In genomic region chr17:40977914-40978313, GRCm38 (mm10) we compare ENCODE assay signal across 11 mouse cellular contexts. TPM values are rescaled to one million over a fixed set of nuclear protein-coding genes. Genes with fewer than 3 reads are reported as not detected.
DNase-seq lines count a peak whose midpoint lies in the region; ATAC-seq and TF ChIP-seq lines count a peak whose summit lies in the region.
"Had no signal": no experiment of that assay in that cellular context is flagged by ENCODE, and none has a peak within 500 bp of the region (broad histone marks: within the 10 kb centered on the region; RNA-seq: fewer than 3 reads in every experiment).

No protein-coding gene starts in this region.

- H3K4me3 ChIP-seq in forebrain, embryonic 15.5 days = no peak overlapping the region
- H3K4me3 ChIP-seq in forebrain, embryonic 12.5 days (replicated peaks) = no peak overlapping the region
- H3K4me3 ChIP-seq in midbrain, embryonic 13.5 days (replicated peaks) = no peak overlapping the region
- no peak overlapping the region for H3K4me3 ChIP-seq in midbrain, embryonic 10.5 days
- no peak overlapping the region for H3K4me3 ChIP-seq in forebrain, postnatal 0 days (ENCODE audit: low read depth, low read length)
- H3K4me3 ChIP-seq in stomach, postnatal 0 days (ENCODE audit: low read depth, low read length) = no peak overlapping the region
- H3K4me3 ChIP-seq: liver, embryonic 15.5 days had no signal

- no peak overlapping the region for H3K9ac ChIP-seq in forebrain, embryonic 15.5 days (replicated peaks)
- no peak overlapping the region for H3K9ac ChIP-seq in forebrain, embryonic 12.5 days
- H3K9ac ChIP-seq in midbrain, embryonic 13.5 days (replicated peaks) = no peak overlapping the region
- no peak overlapping the region for H3K9ac ChIP-seq in forebrain, postnatal 0 days
- H3K9ac ChIP-seq in stomach, postnatal 0 days (ENCODE audit: low read length) = no peak overlapping the region
- H3K9ac ChIP-seq: liver, embryonic 15.5 days had no signal

- no peaks in the 10 kb centered on the region for H3K9me3 ChIP-seq in forebrain, embryonic 15.5 days
- H3K9me3 ChIP-seq in forebrain, embryonic 12.5 days = no peaks in the 10 kb centered on the region
- H3K9me3 ChIP-seq in midbrain, embryonic 13.5 days = no peaks in the 10 kb centered on the region
- H3K9me3 ChIP-seq in midbrain, embryonic 10.5 days (replicated peaks) = no peaks in the 10 kb centered on the region
- H3K9me3 ChIP-seq in forebrain, postnatal 0 days (ENCODE audit: low read length) = no peaks in the 10 kb centered on the region
- H3K9me3 ChIP-seq in stomach, postnatal 0 days (ENCODE audit: control insufficient read depth, low read length) = no peaks in the 10 kb centered on the region
- H3K9me3 ChIP-seq: liver, embryonic 15.5 days had no signal

- no peak overlapping the region for H3K27ac ChIP-seq in forebrain, embryonic 15.5 days (replicated peaks)
- no peak overlapping the region for H3K27ac ChIP-seq in forebrain, embryonic 12.5 days
- H3K27ac ChIP-seq in midbrain, embryonic 13.5 days = no peak overlapping the region
- no peak overlapping the region for H3K27ac ChIP-seq in midbrain, embryonic 10.5 days (replicated peaks)
- H3K27ac ChIP-seq in forebrain, postnatal 0 days (ENCODE audit: low read depth, low read length) = no peak overlapping the region
- H3K27ac ChIP-seq in stomach, postnatal 0 days (replicated peaks) = no peak overlapping the region
- H3K27ac ChIP-seq: liver, embryonic 15.5 days had no signal

- H3K36me3 ChIP-seq in forebrain, embryonic 15.5 days = no peaks in the 10 kb centered on the region
- no peaks in the 10 kb centered on the region for H3K36me3 ChIP-seq in forebrain, embryonic 12.5 days (replicated peaks)
- H3K36me3 ChIP-seq in midbrain, embryonic 13.5 days = no peaks in the 10 kb centered on the region
- no peaks in the 10 kb centered on the region for H3K36me3 ChIP-seq in midbrain, embryonic 10.5 days
- H3K36me3 ChIP-seq in forebrain, postnatal 0 days (ENCODE audit: insufficient read depth) = no peaks in the 10 kb centered on the region
- no peaks in the 10 kb centered on the region for H3K36me3 ChIP-seq in stomach, postnatal 0 days (ENCODE audit: control insufficient read depth, insufficient read depth, low read length)
- H3K36me3 ChIP-seq: liver, embryonic 15.5 days had no signal

- 61% methylated on average over 11 of the region's 11 CpGs for WGBS in forebrain, embryonic 15.5 days
- 74% methylated on average over 11 of the region's 11 CpGs for WGBS in forebrain, embryonic 12.5 days
- WGBS in midbrain, embryonic 13.5 days = 73% methylated on average over 11 of the region's 11 CpGs
- WGBS in midbrain, embryonic 10.5 days = 80% methylated on average over 11 of the region's 11 CpGs
- WGBS in forebrain, postnatal 0 days = 54% methylated on average over 11 of the region's 11 CpGs
- 71% methylated on average over 11 of the region's 11 CpGs for WGBS in stomach, postnatal 0 days

- no peak overlapping the region for H3K4me2 ChIP-seq in forebrain, embryonic 15.5 days (replicated peaks)
- no peak overlapping the region for H3K4me2 ChIP-seq in forebrain, embryonic 12.5 days
- no peak overlapping the region for H3K4me2 ChIP-seq in midbrain, embryonic 13.5 days (replicated peaks)
- no peak overlapping the region for H3K4me2 ChIP-seq in forebrain, postnatal 0 days (ENCODE audit: low read depth)
- no peak overlapping the region for H3K4me2 ChIP-seq in stomach, postnatal 0 days (replicated peaks; ENCODE audit: low read depth)
- H3K4me2 ChIP-seq: liver, embryonic 15.5 days had no signal

- no peak for DNase-seq in midbrain, embryonic 10.5 days (ENCODE audit: low spot score)
- peak; percentile 74 for DNase-seq in forebrain, postnatal 0 days
- no peak for DNase-seq in stomach, postnatal 0 days (ENCODE audit: low spot score)
- no peak for DNase-seq in heart, postnatal 36 days
- no peak for DNase-seq in heart, postnatal 4 days
- DNase-seq: adrenal gland, postnatal 36 days; gastrocnemius, postnatal 36 days had no signal

- ATAC-seq in forebrain, embryonic 15.5 days (replicated peaks) = peak; percentile 75
- no peak for ATAC-seq in forebrain, embryonic 12.5 days (ENCODE audit: low FRiP score)
- peak; percentile 50; the same call in 1 of the 2 replicates for ATAC-seq in midbrain, embryonic 13.5 days
- peak; percentile 69 for ATAC-seq in forebrain, postnatal 0 days
- no peak for ATAC-seq in stomach, postnatal 0 days (ENCODE audit: low FRiP score, low TSS enrichment)

- intact Hi-C loops in heart, postnatal 36 days (cut with DNase I) = loop anchor here (10.0 kb wide), 1 partner anchor 1627 kb away; no protein-coding TSS in a partner anchor

- TF ChIP-seq EP300 in stomach, postnatal 0 days (optimal IDR thresholded peaks at IDR 0.05) = no peak

- no peaks in the 10 kb centered on the region for H3K27me3 ChIP-seq in forebrain, embryonic 15.5 days
- H3K27me3 ChIP-seq in forebrain, embryonic 12.5 days = no peaks in the 10 kb centered on the region
- H3K27me3 ChIP-seq in midbrain, embryonic 13.5 days = no peaks in the 10 kb centered on the region
- no peaks in the 10 kb centered on the region for H3K27me3 ChIP-seq in midbrain, embryonic 10.5 days (ENCODE audit: low read depth, poor library complexity, severe bottlenecking)
- no peaks in the 10 kb centered on the region for H3K27me3 ChIP-seq in forebrain, postnatal 0 days (ENCODE audit: insufficient read depth, low read length)
- no peaks in the 10 kb centered on the region for H3K27me3 ChIP-seq in stomach, postnatal 0 days (ENCODE audit: control insufficient read depth, insufficient read depth, low read length)
- H3K27me3 ChIP-seq: liver, embryonic 15.5 days had no signal

- H3K4me1 ChIP-seq in forebrain, embryonic 15.5 days = no peaks in the 10 kb centered on the region
- no peaks in the 10 kb centered on the region for H3K4me1 ChIP-seq in forebrain, embryonic 12.5 days
- H3K4me1 ChIP-seq in midbrain, embryonic 13.5 days (replicated peaks) = no peaks in the 10 kb centered on the region
- no peaks in the 10 kb centered on the region for H3K4me1 ChIP-seq in midbrain, embryonic 10.5 days
- no peaks in the 10 kb centered on the region for H3K4me1 ChIP-seq in forebrain, postnatal 0 days (ENCODE audit: insufficient read depth)
- no peaks in the 10 kb centered on the region for H3K4me1 ChIP-seq in stomach, postnatal 0 days (replicated peaks; ENCODE audit: control insufficient read depth, insufficient read depth)
- H3K4me1 ChIP-seq: liver, embryonic 15.5 days had no signal

- peak; percentile 66 for TF ChIP-seq CTCF in forebrain, postnatal 0 days (IDR thresholded peaks at IDR 0.05; ENCODE audit: low read depth)
- peak; percentile 61 for TF ChIP-seq CTCF in stomach, postnatal 0 days (IDR thresholded peaks at IDR 0.05; ENCODE audit: low read depth)

RNA-seq across cellular contexts. Expression of gene Cenpq, which starts 43.1 kb away (rescaled TPM):
- polyA plus RNA-seq in forebrain, embryonic 15.5 days (2015; fragmentation: Nextera tagmentation; extraction: Ambion mirVana) = 19.0 and 19.2 TPM in 2 replicates
- polyA plus RNA-seq in forebrain, embryonic 12.5 days (2016; fragmentation: Nextera tagmentation; extraction: Ambion mirVana) = 34.6 and 36.2 TPM in 2 replicates
- polyA plus RNA-seq in midbrain, embryonic 13.5 days (2015; fragmentation: Nextera tagmentation; extraction: Ambion mirVana) = 15.5 and 16.0 TPM in 2 replicates
- 38.6 and 44.6 TPM in 2 replicates for polyA plus RNA-seq in midbrain, embryonic 10.5 days (2016; fragmentation: Nextera tagmentation; extraction: Ambion mirVana)
- 6.9 and 7.6 TPM in 2 replicates for total RNA-seq in forebrain, postnatal 0 days (2014; rRNA removed)
- 10.7 and 11.8 TPM in 2 replicates for polyA plus RNA-seq in forebrain, postnatal 0 days (2015; fragmentation: Nextera tagmentation; extraction: Ambion mirVana)
- 8.0 and 10.0 TPM in 2 replicates for polyA plus RNA-seq in stomach, postnatal 0 days (2015; fragmentation: Nextera tagmentation; extraction: Ambion mirVana)
- total RNA-seq in heart, postnatal 36 days (2021) = 1 to 10 TPM; 5.3 to 5.7 TPM
- 10 to 100 TPM; 11.8 to 11.9 TPM for total RNA-seq in heart, postnatal 4 days (2021)

RNA-seq across cellular contexts. Expression of gene Mut, which starts 43.4 kb away (rescaled TPM):
- polyA plus RNA-seq in forebrain, embryonic 15.5 days (2015; fragmentation: Nextera tagmentation; extraction: Ambion mirVana) = 22.0 and 22.7 TPM in 2 replicates
- polyA plus RNA-seq in forebrain, embryonic 12.5 days (2016; fragmentation: Nextera tagmentation; extraction: Ambion mirVana) = 23.7 and 24.1 TPM in 2 replicates
- 21.0 and 22.5 TPM in 2 replicates for polyA plus RNA-seq in midbrain, embryonic 13.5 days (2015; fragmentation: Nextera tagmentation; extraction: Ambion mirVana)
- polyA plus RNA-seq in midbrain, embryonic 10.5 days (2016; fragmentation: Nextera tagmentation; extraction: Ambion mirVana) = 27.6 and 29.1 TPM in 2 replicates
- total RNA-seq in forebrain, postnatal 0 days (2014; rRNA removed) = 15.5 and 18.6 TPM in 2 replicates
- polyA plus RNA-seq in forebrain, postnatal 0 days (2015; fragmentation: Nextera tagmentation; extraction: Ambion mirVana) = 13.8 and 17.8 TPM in 2 replicates
- 26.0 TPM in 2 replicates for polyA plus RNA-seq in stomach, postnatal 0 days (2015; fragmentation: Nextera tagmentation; extraction: Ambion mirVana)
- 100 to 1,000 TPM; 146 to 162 TPM for total RNA-seq in heart, postnatal 36 days (2021)
- total RNA-seq in heart, postnatal 4 days (2021) = 10 to 100 TPM; 55.9 to 60.0 TPM

Comparison
In these comparisons a context has a peak if more than half of its experiments do, and no peak if none do; other contexts are left out.
1. ATAC-seq: peak in forebrain, embryonic 15.5 days (single experiment), midbrain, embryonic 13.5 days (single experiment) and forebrain, postnatal 0 days (single experiment); none in forebrain, embryonic 12.5 days (single experiment) and stomach, postnatal 0 days (single experiment).